Mouse (Mus musculus): ENCODE results near the gene Itgb5.

GRCm38 (mm10) chr16:33840616-33841015 lies 11.2 kb downstream of the Itgb5 start:
- TF ChIP-seq ZC3H11A (IDR thresholded peaks at IDR 0.05; ENCODE audit: low read depth, low read length) (no peak), ELF1 (IDR thresholded peaks at IDR 0.05; ENCODE audit: low read depth, low read length) (no peak), RAD21 (IDR thresholded peaks at IDR 0.05; ENCODE audit: low read depth, low read length) (no peak), POLR2A (IDR thresholded peaks at IDR 0.05; ENCODE audit: control insufficient read depth in 1 of 2, insufficient read depth in 1 of 2, low read depth in 1 of 2, low read length in 2 of 2, poor library complexity in 1 of 2) (no peak), MAZ (IDR thresholded peaks at IDR 0.05; ENCODE audit: low read depth, low read length) (no peak), EP300 (IDR thresholded peaks at IDR 0.05; ENCODE audit: low read depth in 1 of 2, low read length in 2 of 2) (no peak), CTCF (IDR thresholded peaks at IDR 0.05 in 2 of 3, conservative IDR thresholded peaks at IDR 0.05 in 1 of 3; ENCODE audit: control insufficient read depth in 1 of 3, insufficient read depth in 1 of 3, low read depth in 2 of 3, low read length in 3 of 3, poor library complexity in 1 of 3, severe bottlenecking in 1 of 3) (no peak), HCFC1 (IDR thresholded peaks at IDR 0.05; ENCODE audit: low read depth, low read length) (no peak), USF1 (IDR thresholded peaks at IDR 0.05; ENCODE audit: low read depth, low read length) (no peak), MAX (IDR thresholded peaks at IDR 0.05; ENCODE audit: low read length) (no peak), SMC3 (IDR thresholded peaks at IDR 0.05; ENCODE audit: low read depth, low read length) (no peak), CHD1 (IDR thresholded peaks at IDR 0.05; ENCODE audit: low read depth, low read length) (no peak), POLR2AphosphoS2 (IDR thresholded peaks at IDR 0.05; ENCODE audit: low read length) (no peak), NELFE (IDR thresholded peaks at IDR 0.05; ENCODE audit: low read depth, low read length) (no peak)
